ENCODE assay signal across 9 mouse cellular contexts in genomic region chr1:51837845-51838623, GRCm38 (mm10).
A peak's percentile ranks its signal among the peaks of the same experiment; 100 is the strongest.
DNase-seq lines count a peak whose midpoint lies in the region; ATAC-seq and TF ChIP-seq lines count a peak whose summit lies in the region.
"Had no signal": no experiment of that assay in that cellular context is flagged by ENCODE, and none has a peak within 500 bp of the region (broad histone marks: within the 10 kb centered on the region; RNA-seq: fewer than 3 reads in every experiment).

No protein-coding gene starts in this region.

- intact Hi-C loops in heart, postnatal 10 days (cut with DNase I): loop anchor here (5.0 kb wide), 1 partner anchor 79 kb away; the partner anchor contains the start of gene Myo1b

- WGBS in hindbrain, embryonic 14.5 days: 80% methylated on average over 11 of the region's 11 CpGs
- WGBS in hindbrain, embryonic 11.5 days: 86% methylated on average over 11 of the region's 11 CpGs

- DNase-seq in hindbrain, embryonic 14.5 days (ENCODE audit: low spot score): no peak
- no peak for DNase-seq in hindbrain, embryonic 11.5 days (ENCODE audit: low spot score)
- no peak for DNase-seq in testis, postnatal 14 days (ENCODE audit: low spot score)
- DNase-seq in heart, postnatal 10 days: peak; percentile 37 to 39
- DNase-seq in spleen, postnatal 14 days (ENCODE audit: low spot score in 2 of 2): no peak
- no peak for DNase-seq in cerebellum, adult 11 months
- DNase-seq: liver, embryonic 13.5 days had no signal

- no peaks in the 10 kb centered on the region for H3K4me1 ChIP-seq in hindbrain, embryonic 14.5 days (replicated peaks; ENCODE audit: control insufficient read depth, insufficient read depth, low read length)
- no peaks in the 10 kb centered on the region; the same call in 1 of the 2 replicates for H3K4me1 ChIP-seq in hindbrain, embryonic 11.5 days (replicated peaks; ENCODE audit: control insufficient read depth, insufficient read depth, low read length)
- H3K4me1 ChIP-seq in testis, adult 2 months (ENCODE audit: control insufficient read depth, insufficient read depth, low read length): no peaks in the 10 kb centered on the region

- no peak for TF ChIP-seq POLR2A in testis, adult 2 months (IDR thresholded peaks at IDR 0.05; ENCODE audit: control insufficient read depth, low read depth, low read length)

- no peak overlapping the region for H3K27ac ChIP-seq in hindbrain, embryonic 14.5 days
- H3K27ac ChIP-seq in hindbrain, embryonic 11.5 days (ENCODE audit: low read depth, low read length): no peak overlapping the region
- H3K27ac ChIP-seq in testis, adult 2 months (ENCODE audit: control insufficient read depth, insufficient read depth, low read depth, low read length): no peak overlapping the region
- H3K27ac ChIP-seq: liver, embryonic 13.5 days had no signal

- H3K36me3 ChIP-seq in hindbrain, embryonic 14.5 days (replicated peaks; ENCODE audit: control insufficient read depth, insufficient read depth): peaks cover 4% of the 10 kb centered on the region; the same call in 1 of the 2 replicates
- H3K36me3 ChIP-seq in hindbrain, embryonic 11.5 days (ENCODE audit: control insufficient read depth, insufficient read depth, low read length): no peaks in the 10 kb centered on the region
- no peaks in the 10 kb centered on the region for H3K36me3 ChIP-seq in testis, adult 2 months (ENCODE audit: control insufficient read depth, insufficient read depth, low read length)
- H3K36me3 ChIP-seq: liver, embryonic 13.5 days had no signal

- peak; percentile 9; the same call in 1 of the 2 replicates for TF ChIP-seq CTCF in testis, adult 2 months (IDR thresholded peaks at IDR 0.05; ENCODE audit: control insufficient read depth, insufficient read depth, insufficient replicate concordance, low read depth, low read length)

- 0 out of 2 replicates have a peak, but pooled peaks have one; percentile 31 for ATAC-seq in hindbrain, embryonic 14.5 days (ENCODE audit: low FRiP score)
- no peak for ATAC-seq in hindbrain, embryonic 11.5 days (ENCODE audit: low FRiP score)
- ATAC-seq in activated CD4-positive, CD25-positive, alpha-beta regulatory T cell, adult 4 months: no peak

- no peaks in the 10 kb centered on the region for H3K27me3 ChIP-seq in hindbrain, embryonic 14.5 days (ENCODE audit: control insufficient read depth, insufficient read depth, low read length)
- no peaks in the 10 kb centered on the region for H3K27me3 ChIP-seq in hindbrain, embryonic 11.5 days (ENCODE audit: control insufficient read depth, insufficient read depth, low read length)
- no peaks in the 10 kb centered on the region for H3K27me3 ChIP-seq in testis, adult 2 months (ENCODE audit: control insufficient read depth, insufficient read depth, low read length)
- H3K27me3 ChIP-seq: liver, embryonic 13.5 days had no signal

- H3K4me2 ChIP-seq in hindbrain, embryonic 14.5 days (replicated peaks): no peak overlapping the region
- H3K4me2 ChIP-seq in hindbrain, embryonic 11.5 days (replicated peaks; ENCODE audit: low read depth, low read length): no peak overlapping the region
- H3K4me2 ChIP-seq: liver, embryonic 13.5 days had no signal

- no peak overlapping the region for H3K4me3 ChIP-seq in hindbrain, embryonic 14.5 days (replicated peaks; ENCODE audit: low read length)
- no peak overlapping the region for H3K4me3 ChIP-seq in hindbrain, embryonic 11.5 days (ENCODE audit: low read depth, low read length)
- no peak overlapping the region for H3K4me3 ChIP-seq in testis, adult 2 months (ENCODE audit: control insufficient read depth, low read depth, low read length)
- H3K4me3 ChIP-seq: liver, embryonic 13.5 days had no signal

- no peak overlapping the region for H3K9ac ChIP-seq in hindbrain, embryonic 14.5 days
- no peak overlapping the region for H3K9ac ChIP-seq in hindbrain, embryonic 11.5 days (ENCODE audit: low read depth, low read length)
- H3K9ac ChIP-seq: liver, embryonic 13.5 days had no signal

- H3K9me3 ChIP-seq in hindbrain, embryonic 14.5 days (ENCODE audit: control insufficient read depth, low read length): no peaks in the 10 kb centered on the region
- H3K9me3 ChIP-seq in hindbrain, embryonic 11.5 days (ENCODE audit: control insufficient read depth, low read length): no peaks in the 10 kb centered on the region
- H3K9me3 ChIP-seq: liver, embryonic 13.5 days had no signal

Comparison
In these comparisons a context has a peak if more than half of its experiments do, and no peak if none do; other contexts are left out.
1. DNase-seq: peak in heart, postnatal 10 days (2 of 2); none in hindbrain, embryonic 14.5 days (single experiment), hindbrain, embryonic 11.5 days (single experiment), testis, postnatal 14 days (single experiment), spleen, postnatal 14 days (0 of 2) and cerebellum, adult 11 months (single experiment).